Mouse (Mus musculus) spleen, adult 2 months (tissue): ENCODE measurements at regions not wholly inside any gene's neighbourhood (a gene's known extent, or its start where the extent isn't known, plus 50 kb on each side); places are given as distances from the start of the nearest gene placed in this dataset.

Source experiments
- CTCF ChIP-seq: fragments of 200-500 bp; IDR thresholded peaks from 2 replicates; pipeline ENCODE4 v1.5.1; 2011; ENCODE audit warnings: mild to moderate bottlenecking, inconsistent platforms; ENCODE audit not compliant: insufficient read depth, insufficient read length, insufficient replicate concordance; ENCODE audit errors: extremely low read depth
- POLR2A ChIP-seq: fragments of 200-500 bp; IDR thresholded peaks from 2 replicates; pipeline ENCODE4 v1.6.1; 2011; ENCODE audit warnings: low read depth, low read length, inconsistent platforms

GRCm38 (mm10) chr10:43706001-43706988 lies 128.2 kb downstream of the Cd24a start:
- TF ChIP-seq CTCF (0 out of 2 replicates have a peak, but pooled peaks have one; percentile 3), POLR2A (no peak)
